Mouse (Mus musculus) midbrain, embryonic 11.5 days (tissue): ENCODE measurements around the gene Tmem251. TPM values are rescaled to one million over a fixed set of nuclear protein-coding genes. Genes with fewer than 3 reads are reported as not detected.
A peak's percentile ranks its signal among the peaks of the same experiment; 100 is the strongest.

Experiments used
- ATAC-seq: fragments of 200-750 bp; cut with Nextera tagmentation; 2 replicates; pipeline ENCODE4 v1.8.0; 2017; ENCODE audit warnings: moderate TSS enrichment, moderate library complexity; ENCODE audit not compliant: low FRiP score
- DNase-seq: peaks from one replicate; pipeline ENCODE4 v3.0.0; 2015; ENCODE audit warnings: low spot score; ENCODE audit errors: missing footprints
- H3K27ac ChIP-seq: fragments of 300-500 bp; sonication (generic); 2 replicates; pipeline ENCODE4 v1.5.1; 2014; ENCODE audit warnings: low read depth, low read length
- H3K27me3 ChIP-seq: fragments of 300-500 bp; sonication (generic); 2 replicates; pipeline ENCODE4 v1.6.1; 2014; ENCODE audit warnings: mild to moderate bottlenecking, low read length, moderate library complexity, mixed read lengths; ENCODE audit not compliant: control insufficient read depth, insufficient read depth
- H3K36me3 ChIP-seq: fragments of 300-500 bp; sonication (generic); 2 replicates; pipeline ENCODE4 v1.6.1; 2014; ENCODE audit warnings: mild to moderate bottlenecking, low read length, moderate library complexity, mixed read lengths; ENCODE audit not compliant: control insufficient read depth, insufficient read depth
- H3K4me1 ChIP-seq: fragments of 300-500 bp; sonication (generic); 2 replicates; pipeline ENCODE4 v1.6.1; 2014; ENCODE audit warnings: low read length; ENCODE audit not compliant: control insufficient read depth, insufficient read depth
- H3K4me2 ChIP-seq: fragments of 300-500 bp; sonication (generic); 2 replicates; pipeline ENCODE4 v1.6.1; 2014; ENCODE audit warnings: mild to moderate bottlenecking, moderate library complexity
- H3K4me3 ChIP-seq: fragments of 300-500 bp; sonication (generic); 2 replicates; pipeline ENCODE4 v1.5.1; 2014; ENCODE audit warnings: low read depth, low read length
- H3K9ac ChIP-seq: fragments of 300-500 bp; sonication (generic); 2 replicates; pipeline ENCODE4 v1.6.1; 2014; ENCODE audit warnings: low read length
- H3K9me3 ChIP-seq: fragments of 300-500 bp; sonication (generic); 2 replicates; pipeline ENCODE4 v1.6.1; 2016; ENCODE audit warnings: low read length; ENCODE audit not compliant: control insufficient read depth
- whole genome bisulfite sequencing: fragments of 180-500 bp; shearing (Covaris S2); extraction: QIAGEN DNeasy Blood & Tissue Kit; methylation state at CpG from one replicate; pipeline ENCODE4 v1.1.7; 2014; 5-methylcytosine and 5-hydroxymethylcytosine counted together
- polyA plus RNA-seq: library from polyadenylated mRNA; unstranded; fragments of >200 nt; fragmentation: Nextera tagmentation; extraction: Ambion mirVana; gene quantifications from 2 replicates; pipeline ENCODE4 v1.2.1, GENCODE M21; 2014

Tmem251 gene
- polyA plus RNA-seq, 1 experiment from 2014 or later, result 12.3 TPM

DNA sequence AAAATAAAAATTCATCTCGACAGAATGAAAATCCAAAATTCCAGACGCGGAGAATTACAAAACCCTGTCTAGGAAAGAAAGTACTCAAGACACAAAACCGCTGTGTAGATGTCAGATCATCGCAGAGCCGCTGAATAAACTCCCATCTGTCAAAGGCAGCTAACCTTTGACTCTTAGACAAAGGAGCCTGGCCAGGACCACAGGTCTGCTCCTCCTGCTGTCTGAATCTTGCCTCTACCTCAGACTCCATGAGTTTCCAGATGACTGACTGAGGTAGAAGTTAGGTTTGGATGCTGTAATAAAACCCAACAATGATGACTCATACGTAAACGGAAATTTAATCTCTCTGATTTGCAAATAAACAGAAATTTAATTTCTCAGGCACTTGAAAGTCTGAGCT lies 20.6 kb upstream of the Tmem251 start:
- DNase-seq (peak; percentile 84), ATAC-seq (no peak)
- no peak overlapping the region for H3K4me3 ChIP-seq
- no peak overlapping the region for H3K4me2 ChIP-seq
- WGBS, result 64% methylated on average over 8 of the region's 8 CpGs
- no peak overlapping the region for H3K9ac ChIP-seq
- H3K4me1 ChIP-seq, result 0 out of 2 replicates have a peak, but pooled peaks cover 3% of the 10 kb centered on the region
- no peaks in the 10 kb centered on the region for H3K36me3 ChIP-seq
- H3K27ac ChIP-seq, result no peak overlapping the region
- H3K27me3 ChIP-seq, result no peaks in the 10 kb centered on the region
- H3K9me3 ChIP-seq, result no peaks in the 10 kb centered on the region

DNA sequence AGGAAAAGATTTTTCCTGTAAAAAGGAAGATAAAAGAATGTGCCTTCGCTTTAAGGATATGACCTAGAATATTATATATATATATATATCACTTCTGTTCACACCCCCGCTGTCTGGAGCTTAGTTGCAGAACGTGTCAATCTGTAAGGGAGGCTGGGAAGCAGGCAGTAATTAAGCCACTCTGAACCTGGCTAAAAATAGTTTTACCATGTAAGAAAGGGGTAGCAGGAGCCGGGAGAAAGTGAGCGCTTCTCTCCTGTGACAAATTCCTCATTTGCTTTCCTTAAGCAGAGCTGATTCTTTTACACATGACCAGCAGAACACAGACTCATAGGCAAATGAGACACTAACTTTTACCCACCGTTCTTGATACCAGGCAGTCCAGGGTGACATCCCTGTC lies 19.7 kb upstream of the Tmem251 start:
- ATAC-seq, result no peak
- Histone ChIP-seq H3K4me3 (no peak overlapping the region), H3K27me3 (no peaks in the 10 kb centered on the region), H3K9ac (no peak overlapping the region), H3K4me2 (no peak overlapping the region), H3K9me3 (no peaks in the 10 kb centered on the region), H3K27ac (no peak overlapping the region), H3K36me3 (no peaks in the 10 kb centered on the region), H3K4me1 (0 out of 2 replicates have a peak, but pooled peaks cover 3% of the 10 kb centered on the region)
- no peak for DNase-seq
- 89% methylated on average over 6 of the region's 6 CpGs for WGBS

DNA sequence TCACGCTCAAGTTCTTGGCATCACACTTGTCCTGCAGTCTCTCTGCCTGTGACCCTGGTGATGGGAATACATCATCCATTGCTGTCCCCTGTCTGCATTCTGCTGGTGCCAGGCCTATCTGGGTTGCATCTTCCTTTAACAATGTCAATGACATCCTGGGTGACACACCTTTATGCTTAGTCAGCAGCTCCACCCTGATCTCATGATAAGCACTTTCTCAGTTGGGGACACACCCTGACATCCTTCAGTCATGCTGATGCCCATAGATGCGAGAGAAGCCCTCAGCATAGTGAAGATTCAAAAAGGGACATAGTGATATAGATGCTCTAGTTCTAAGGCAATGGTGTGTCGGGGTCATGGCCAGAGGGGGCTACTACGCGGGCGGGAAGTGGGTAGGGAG lies 18.4 kb upstream of the Tmem251 start:
- DNase-seq, result peak; percentile 59
- Histone ChIP-seq H3K4me1 (peaks cover 9% of the 10 kb centered on the region; the same call in 1 of the 2 replicates), H3K4me3 (no peak overlapping the region), H3K4me2 (no peak overlapping the region), H3K27me3 (no peaks in the 10 kb centered on the region), H3K9ac (no peak overlapping the region), H3K9me3 (no peaks in the 10 kb centered on the region), H3K36me3 (no peaks in the 10 kb centered on the region), H3K27ac (no peak overlapping the region)
- WGBS, result 92% methylated on average over 6 of the region's 6 CpGs
- ATAC-seq, result no peak

DNA sequence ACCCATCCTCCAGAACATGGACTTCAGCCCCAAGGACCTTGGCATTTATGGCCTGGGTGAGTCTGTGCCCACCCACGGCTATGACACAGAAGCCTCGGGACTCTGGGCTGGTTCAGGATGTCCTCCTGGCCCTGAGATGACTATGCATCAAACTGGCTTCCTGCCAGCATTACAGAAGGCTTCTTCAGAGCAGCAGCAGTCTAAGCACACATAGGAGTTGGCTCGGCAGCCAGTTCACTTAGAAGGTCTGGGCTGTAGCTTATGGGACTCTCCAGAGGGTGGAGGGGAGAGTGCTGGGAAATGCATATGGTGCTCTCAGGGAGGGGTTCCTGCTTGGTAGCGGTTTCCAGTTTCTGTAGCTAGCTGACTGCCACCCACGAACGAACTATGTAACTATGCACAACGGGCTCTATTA lies 17.8 kb upstream of the Tmem251 start:
- Histone ChIP-seq H3K27ac (no peak overlapping the region), H3K4me1 (peaks cover 12% of the 10 kb centered on the region; the same call in 1 of the 2 replicates), H3K9me3 (no peaks in the 10 kb centered on the region), H3K4me2 (no peak overlapping the region), H3K9ac (no peak overlapping the region), H3K36me3 (no peaks in the 10 kb centered on the region), H3K4me3 (no peak overlapping the region), H3K27me3 (no peaks in the 10 kb centered on the region)
- DNase-seq (peak; percentile 66), ATAC-seq (no peak)
- WGBS, result 80% methylated on average over 7 of the region's 7 CpGs

DNA sequence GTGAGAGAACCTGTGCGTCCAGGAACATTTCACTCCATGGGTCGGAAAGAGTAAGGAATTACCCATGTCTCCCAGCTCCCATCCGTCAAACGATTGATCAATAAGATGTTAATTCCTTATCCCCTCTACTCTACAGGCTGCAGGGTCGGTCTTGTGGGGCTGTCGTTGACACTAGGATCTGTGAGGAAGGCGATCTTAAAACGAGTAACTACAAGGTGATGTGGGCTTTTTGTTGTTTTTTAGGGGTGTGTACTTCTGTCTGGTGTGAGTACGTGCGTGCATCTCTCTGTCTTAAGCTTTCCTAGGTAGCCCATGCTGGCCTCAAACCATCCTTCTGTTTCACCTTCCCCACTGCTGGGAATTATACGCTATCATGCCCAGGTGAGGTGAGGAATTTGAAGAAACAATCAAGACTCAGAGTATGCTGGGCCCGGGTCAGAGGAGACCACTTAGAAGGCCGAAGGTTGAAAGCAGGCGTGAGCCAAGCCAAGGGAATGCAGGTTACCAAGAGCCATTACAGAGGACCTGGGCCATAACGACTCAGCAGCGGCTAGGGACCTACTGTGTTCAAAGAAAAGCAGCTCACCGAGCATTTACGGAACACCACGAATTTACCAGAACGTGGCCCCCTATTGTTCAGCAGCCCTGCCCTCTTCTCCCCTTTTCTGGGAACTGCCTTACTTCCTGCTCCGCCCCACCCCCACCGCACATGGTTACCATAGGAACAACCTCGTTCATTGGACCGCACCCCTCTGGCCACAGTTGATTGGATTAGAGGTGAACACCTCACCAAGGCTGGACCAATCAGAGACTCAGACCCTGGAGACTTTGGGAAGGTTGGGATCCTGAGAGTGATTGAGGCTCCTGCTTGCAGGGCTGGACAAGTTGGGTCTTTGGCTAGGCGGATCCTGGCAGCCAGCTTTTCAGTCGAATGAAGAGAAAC lies 13.4 kb upstream of the Tmem251 start:
- DNase-seq, result peak; percentile 98
- H3K4me1 ChIP-seq, result peaks cover 15% of the 10 kb centered on the region; the same call in 1 of the 2 replicates
- H3K9me3 ChIP-seq, result no peaks in the 10 kb centered on the region
- H3K27ac ChIP-seq, result peak overlapping the region; percentile 84
- peak overlapping the region; percentile 30 for H3K4me2 ChIP-seq
- ATAC-seq, result peak; percentile 99
- H3K36me3 ChIP-seq, result no peaks in the 10 kb centered on the region
- WGBS, result 33% methylated on average over 26 of the region's 26 CpGs
- no peaks in the 10 kb centered on the region for H3K27me3 ChIP-seq
- H3K9ac ChIP-seq, result peak overlapping the region; percentile 43
- peak overlapping the region; percentile 2; the same call in 1 of the 2 replicates for H3K4me3 ChIP-seq

DNA sequence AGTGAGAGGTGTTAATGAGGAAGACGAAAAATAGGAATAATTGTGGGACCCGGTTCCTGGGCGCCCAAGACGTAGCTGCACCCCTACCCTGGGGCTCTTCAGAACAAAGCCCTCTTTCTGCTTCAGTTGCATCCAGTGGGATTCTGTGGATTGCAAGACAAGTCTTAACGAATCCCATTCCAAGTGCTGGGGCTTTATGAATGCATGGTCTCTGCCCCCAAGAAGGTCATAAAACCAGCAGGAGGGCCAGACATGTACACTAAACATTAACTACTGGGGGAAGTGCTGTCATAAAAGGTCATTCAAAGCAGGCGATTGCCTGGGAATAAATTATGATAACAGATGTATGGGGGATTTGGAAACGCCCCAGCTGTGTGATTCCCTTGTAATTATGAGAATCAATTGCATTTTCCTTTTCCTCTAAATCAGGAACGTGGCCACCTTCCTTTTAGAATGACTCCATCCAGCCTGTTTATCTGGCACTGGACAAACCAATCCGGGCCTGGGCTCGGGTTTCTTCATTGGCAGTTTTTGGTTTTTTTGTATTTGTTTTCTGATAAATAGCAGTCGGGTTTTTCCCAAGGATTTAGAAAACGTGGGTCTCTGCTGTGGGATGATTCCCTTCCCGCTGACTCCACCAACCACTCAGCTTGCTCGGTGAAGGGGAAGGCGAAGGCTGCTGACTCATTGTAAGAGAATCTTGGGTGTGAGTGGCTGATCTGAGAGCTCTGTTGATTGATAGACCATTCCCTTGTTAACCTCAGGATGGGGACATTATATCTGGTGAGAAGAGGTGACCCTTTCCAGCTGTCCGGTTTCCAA lies 12.6 kb upstream of the Tmem251 start:
- Histone ChIP-seq H3K4me2 (peak overlapping the region; percentile 30), H3K27me3 (no peaks in the 10 kb centered on the region), H3K4me3 (peak overlapping the region; percentile 2; the same call in 1 of the 2 replicates), H3K27ac (peak overlapping the region; percentile 84), H3K9me3 (no peaks in the 10 kb centered on the region), H3K9ac (peak overlapping the region; percentile 43), H3K4me1 (peaks cover 15% of the 10 kb centered on the region; the same call in 1 of the 2 replicates), H3K36me3 (no peaks in the 10 kb centered on the region)
- no peak for DNase-seq
- ATAC-seq, result peak; percentile 65
- 45% methylated on average over 16 of the region's 16 CpGs for WGBS

DNA sequence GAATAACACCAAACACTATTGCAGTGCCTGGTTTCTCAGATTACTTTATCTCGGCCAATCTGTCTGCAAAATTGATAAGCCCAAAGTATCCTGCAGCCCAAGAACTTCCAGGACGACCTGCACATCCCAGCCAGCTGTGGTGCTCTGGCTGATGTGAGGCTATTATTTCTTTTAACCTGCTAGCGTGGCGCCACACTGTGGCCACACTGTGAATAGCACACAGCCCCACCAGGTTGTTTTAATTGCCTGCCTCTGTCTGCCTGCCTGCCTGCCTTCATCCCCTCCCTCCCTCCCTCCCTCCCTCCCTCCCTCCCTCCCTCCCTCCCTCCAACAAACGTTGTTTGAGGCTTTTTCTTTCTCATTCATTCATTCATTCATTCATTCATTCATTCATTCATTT lies 10.2 kb upstream of the Tmem251 start:
- ATAC-seq, result no peak
- peaks cover 15% of the 10 kb centered on the region; the same call in 1 of the 2 replicates for H3K4me1 ChIP-seq
- DNase-seq, result peak; percentile 97
- WGBS, result 18% methylated on average over 4 of the region's 5 CpGs
- no peak overlapping the region for H3K4me2 ChIP-seq
- H3K4me3 ChIP-seq, result no peak overlapping the region
- H3K27ac ChIP-seq, result no peak overlapping the region
- H3K9me3 ChIP-seq, result no peaks in the 10 kb centered on the region
- H3K9ac ChIP-seq, result no peak overlapping the region
- no peaks in the 10 kb centered on the region for H3K27me3 ChIP-seq
- no peaks in the 10 kb centered on the region for H3K36me3 ChIP-seq

DNA sequence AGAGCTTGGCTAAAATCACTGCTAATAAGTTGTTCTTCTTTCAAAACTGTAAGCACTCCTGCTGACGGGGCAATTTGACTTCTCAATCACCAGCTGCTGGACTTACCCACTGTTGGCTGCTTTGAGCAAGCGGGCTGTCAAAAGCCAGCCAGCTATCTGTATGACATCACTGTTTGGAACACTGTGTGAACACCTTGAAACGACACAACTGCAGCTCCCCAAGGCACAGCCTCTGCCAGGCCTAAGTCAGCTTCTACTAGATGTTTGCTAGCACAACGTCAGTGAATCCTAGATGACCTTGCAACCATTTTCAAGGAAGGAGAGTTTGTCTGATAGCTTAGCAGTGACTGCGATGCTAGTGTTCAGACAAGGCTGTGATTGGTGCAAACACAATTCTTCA lies 4.5 kb upstream of the Tmem251 start:
- DNase-seq (no peak), ATAC-seq (no peak)
- H3K4me2 ChIP-seq, result no peak overlapping the region
- H3K36me3 ChIP-seq, result peaks cover 4% of the 10 kb centered on the region; the same call in 1 of the 2 replicates
- H3K4me1 ChIP-seq, result peaks cover 7% of the 10 kb centered on the region
- H3K27ac ChIP-seq, result no peak overlapping the region
- H3K27me3 ChIP-seq, result no peaks in the 10 kb centered on the region
- H3K9me3 ChIP-seq, result no peaks in the 10 kb centered on the region
- WGBS, result 83% methylated on average over 5 of the region's 5 CpGs
- H3K9ac ChIP-seq, result no peak overlapping the region
- H3K4me3 ChIP-seq, result no peak overlapping the region
